Mouse (Mus musculus) layer of hippocampus, adult 2 months (tissue): ENCODE data around the gene Pcdh15. TPM values are rescaled to one million over a fixed set of nuclear protein-coding genes. Genes with fewer than 3 reads are reported as not detected.

ENCODE experiments used
- DNase-seq, 2 experiments: peaks; one replicate each; pipeline ENCODE4 v3.0.0; 2022; ENCODE audit warnings: low spot score in 2 of 2
- H3K27ac ChIP-seq: fragments of 200-600 bp; 2 replicates; pipeline ENCODE4 v1.8.1; 2022
- H3K4me3 ChIP-seq: fragments of 200-600 bp; 2 replicates; pipeline ENCODE4 v1.8.1; 2022; ENCODE audit warnings: mild to moderate bottlenecking
- CTCF ChIP-seq: fragments of 200-600 bp; conservative IDR thresholded peaks from 2 replicates; pipeline ENCODE4 v1.8.1; 2022; ENCODE audit warnings: antibody characterized with exemption, mild to moderate bottlenecking, moderate library complexity
- total RNA-seq, 2 experiments: library from RNA; stranded (reverse); gene quantifications; 2 replicates each; pipeline ENCODE4 v1.2.3; 2021

Pcdh15 gene
- total RNA-seq, 2 experiments from 2014 or later = 14.1 to 17.7 TPM

DNA sequence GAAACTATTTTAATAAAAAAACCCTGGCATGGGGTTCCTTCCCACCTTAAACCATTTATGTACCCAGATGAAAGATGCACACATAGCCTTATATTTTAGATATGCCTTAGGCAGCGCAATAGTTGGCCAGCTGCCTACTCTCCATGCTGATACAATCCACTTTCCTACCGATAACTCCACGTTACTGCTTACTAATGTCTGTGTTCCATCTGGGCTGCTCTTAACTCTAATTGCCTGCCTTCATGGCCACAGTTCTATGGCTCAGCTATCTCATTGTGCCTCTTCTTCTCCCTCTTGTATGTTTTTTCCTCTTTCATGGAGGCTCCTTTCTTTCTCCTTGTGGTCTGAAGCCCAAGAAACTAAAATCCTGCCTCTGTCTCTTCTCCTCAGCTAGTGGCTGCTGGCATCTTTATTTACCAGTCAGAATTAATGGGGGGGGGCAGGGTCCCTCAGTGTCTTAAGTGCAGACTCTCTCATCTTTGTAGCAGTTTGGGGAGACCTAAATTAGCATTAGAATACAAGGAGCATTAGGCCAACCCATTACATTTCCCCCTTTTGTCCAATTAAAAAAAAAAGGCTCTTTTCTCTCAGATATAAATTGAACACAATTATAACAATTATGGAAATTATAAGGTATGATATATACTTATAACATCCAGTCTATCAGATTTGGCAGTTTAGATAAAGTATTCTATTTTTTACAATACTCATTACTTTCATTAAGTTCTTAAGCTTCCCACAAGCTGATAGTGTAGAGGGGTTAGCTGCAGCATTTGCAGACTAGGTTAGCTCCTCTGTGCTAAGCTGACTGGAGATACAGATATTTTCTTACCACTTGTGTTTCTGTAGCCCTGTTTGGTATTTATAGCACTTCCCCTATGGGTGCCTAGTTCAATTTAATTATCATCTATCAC, 1240.4 kb downstream of the Pcdh15 start:
- no peak for TF ChIP-seq CTCF
- H3K27ac ChIP-seq = no peak overlapping the region
- no peak for DNase-seq
- no peak overlapping the region for H3K4me3 ChIP-seq

- TF ChIP-seq CTCF = no peak
- Histone ChIP-seq H3K4me3 (no peak overlapping the region), H3K27ac (no peak overlapping the region)
- no peak for DNase-seq
These were observed 1260.4 kb downstream of the Pcdh15 start for GRCm38 (mm10) chr10:74359526-74359925.

DNA sequence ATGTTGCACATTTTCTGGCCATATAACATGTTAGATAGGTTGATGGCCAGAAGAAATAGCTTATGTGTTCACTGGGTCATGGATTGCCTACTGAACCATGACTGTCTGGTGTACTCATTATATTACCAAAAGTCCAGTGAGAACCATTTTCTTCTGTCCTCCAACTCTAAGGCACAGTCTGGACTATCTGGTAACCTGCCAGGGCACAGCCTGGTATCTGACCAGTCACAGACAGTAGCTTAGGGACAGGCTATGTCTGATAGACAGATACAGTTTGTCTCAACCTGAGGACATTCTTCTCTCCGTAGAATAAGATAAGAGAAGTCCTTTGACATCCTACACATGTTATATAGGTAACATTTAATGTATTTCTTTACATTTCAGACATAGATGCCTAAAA, 1279.6 kb downstream of the Pcdh15 start:
- no peak for DNase-seq
- H3K4me3 ChIP-seq = no peak overlapping the region
- no peak overlapping the region for H3K27ac ChIP-seq
- TF ChIP-seq CTCF = no peak

DNA sequence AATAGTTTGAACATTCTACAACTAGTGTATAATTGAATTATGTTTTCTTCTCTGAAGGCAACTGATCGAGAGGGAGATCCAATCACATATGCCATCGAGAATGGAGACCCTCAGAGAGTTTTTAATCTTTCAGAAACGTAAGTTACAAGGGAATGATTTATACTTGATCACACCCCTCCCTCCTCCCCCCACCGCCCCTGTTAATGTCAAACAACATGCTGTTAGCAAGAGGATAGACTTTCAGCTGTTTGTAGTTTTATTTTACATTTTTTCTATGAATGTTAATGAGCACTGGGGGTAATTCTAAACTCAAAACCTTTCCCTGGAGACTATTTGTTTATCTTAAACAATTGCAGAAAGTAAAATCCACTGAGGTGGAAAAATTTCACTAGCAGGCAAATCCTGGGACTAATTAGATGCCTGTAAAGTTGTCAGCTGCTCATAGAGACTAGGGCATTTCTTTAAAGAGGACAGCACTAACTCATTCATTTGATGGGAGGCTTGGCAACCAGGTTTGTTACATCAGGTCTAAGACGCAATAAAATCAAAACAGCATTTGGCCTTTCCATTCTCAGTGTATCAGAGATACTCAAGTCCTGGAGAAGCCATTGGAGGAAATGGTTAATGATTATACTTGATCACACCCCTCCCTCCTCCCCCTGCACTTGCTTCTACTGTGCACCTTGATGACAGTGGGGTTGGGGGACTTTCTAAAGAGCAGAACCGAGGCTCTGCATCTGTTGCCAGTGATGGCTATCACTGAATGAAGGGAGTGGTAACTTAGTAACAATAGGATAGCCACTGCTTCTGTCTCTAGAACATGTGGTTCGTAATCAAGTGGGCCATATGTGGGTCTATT, 1280.4 kb downstream of the Pcdh15 start:
- DNase-seq = no peak
- no peak overlapping the region for H3K27ac ChIP-seq
- TF ChIP-seq CTCF = no peak
- no peak overlapping the region for H3K4me3 ChIP-seq

GRCm38 (mm10) chr10:74387538-74388499, 1288.7 kb downstream of the Pcdh15 start:
- no peak overlapping the region for H3K4me3 ChIP-seq
- H3K27ac ChIP-seq = no peak overlapping the region
- DNase-seq = no peak
- TF ChIP-seq CTCF = no peak

DNA sequence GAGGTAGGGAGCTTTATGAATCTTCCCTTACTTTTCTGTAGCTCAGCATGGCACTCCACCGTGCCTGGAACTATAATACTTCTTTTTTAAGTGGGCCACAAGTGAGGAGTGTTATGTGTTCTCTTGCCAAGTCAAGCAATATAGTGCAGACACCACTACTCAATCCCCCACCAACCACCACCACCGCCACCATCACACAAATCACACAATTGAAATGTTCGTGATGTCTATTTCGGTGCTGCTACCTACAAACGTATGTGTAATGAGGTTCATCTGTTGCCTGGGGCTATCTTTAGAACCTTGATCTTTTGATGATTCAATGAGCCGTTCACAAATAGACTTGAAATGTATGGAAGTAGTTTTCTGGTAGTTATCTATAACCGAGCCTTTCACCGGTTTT, 1304.0 kb downstream of the Pcdh15 start:
- Histone ChIP-seq H3K27ac (no peak overlapping the region), H3K4me3 (no peak overlapping the region)
- DNase-seq = peak in 1 of 2 experiments; percentile 12
- no peak for TF ChIP-seq CTCF

- Histone ChIP-seq H3K27ac (no peak overlapping the region), H3K4me3 (no peak overlapping the region)
- no peak for DNase-seq
- TF ChIP-seq CTCF = no peak
These were observed 1314.9 kb downstream of the Pcdh15 start for GRCm38 (mm10) chr10:74414021-74414420.

DNA sequence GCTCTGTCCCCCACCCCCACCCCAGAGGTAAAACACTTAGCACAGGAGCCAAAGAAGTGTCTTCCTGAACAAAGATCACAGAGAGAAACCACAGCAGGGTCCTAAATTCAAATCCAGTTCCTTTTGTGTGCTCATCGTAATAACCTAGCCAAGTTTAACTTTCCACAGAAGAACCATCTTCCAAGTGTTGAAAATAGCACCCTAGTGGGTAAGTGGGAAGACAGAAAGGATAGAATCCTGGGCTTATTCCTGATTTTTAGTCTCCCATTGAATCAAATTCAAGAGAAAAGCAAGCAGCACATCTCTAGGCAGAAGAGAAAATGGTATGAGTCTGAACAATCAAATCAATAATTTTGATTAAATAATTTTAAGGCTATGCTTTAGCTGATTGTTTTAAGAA, 1315.8 kb downstream of the Pcdh15 start:
- no peak for DNase-seq
- H3K4me3 ChIP-seq = no peak overlapping the region
- no peak overlapping the region for H3K27ac ChIP-seq
- no peak for TF ChIP-seq CTCF

DNA sequence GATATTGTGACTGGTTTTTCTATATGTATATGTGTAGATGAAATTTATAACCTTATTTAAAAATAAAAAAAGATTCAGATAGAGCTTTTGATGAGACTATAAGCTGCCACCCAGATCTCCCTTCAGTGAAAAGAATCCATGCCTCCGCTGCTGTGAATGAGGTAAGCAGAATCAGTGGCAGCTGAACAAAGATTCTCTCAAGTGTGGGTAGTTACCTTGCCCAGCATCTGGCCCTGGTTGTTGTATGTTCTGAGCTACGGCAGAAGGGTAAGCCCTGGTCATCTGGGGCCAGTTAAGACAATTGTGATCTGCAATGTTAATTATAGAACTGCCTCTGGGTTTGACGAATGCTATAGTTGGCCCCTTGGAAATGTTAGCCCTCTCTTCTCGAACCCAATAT, 1316.2 kb downstream of the Pcdh15 start:
- Histone ChIP-seq H3K4me3 (no peak overlapping the region), H3K27ac (no peak overlapping the region)
- DNase-seq = no peak
- no peak for TF ChIP-seq CTCF

- no peak for TF ChIP-seq CTCF
- Histone ChIP-seq H3K27ac (no peak overlapping the region), H3K4me3 (no peak overlapping the region)
- DNase-seq = no peak
These were observed 1316.8 kb downstream of the Pcdh15 start for GRCm38 (mm10) chr10:74415949-74416348.

- Histone ChIP-seq H3K27ac (no peak overlapping the region), H3K4me3 (no peak overlapping the region)
- no peak for TF ChIP-seq CTCF
- no peak for DNase-seq
These were observed 1350.9 kb downstream of the Pcdh15 start for GRCm38 (mm10) chr10:74450069-74450468.

GRCm38 (mm10) chr10:74463972-74464371, 1364.8 kb downstream of the Pcdh15 start:
- Histone ChIP-seq H3K4me3 (no peak overlapping the region), H3K27ac (no peak overlapping the region)
- TF ChIP-seq CTCF = peak; percentile 81
- peak; percentile 4 to 20 for DNase-seq

GRCm38 (mm10) chr10:74480779-74481178, 1381.6 kb downstream of the Pcdh15 start:
- Histone ChIP-seq H3K27ac (no peak overlapping the region), H3K4me3 (no peak overlapping the region)
- DNase-seq = peak; percentile 12 to 14
- TF ChIP-seq CTCF = no peak
